Mouse (Mus musculus): ENCODE measurements at regions not wholly inside any gene's neighbourhood (a gene's known extent, or its start where the extent isn't known, plus 50 kb on each side); places are given as distances from the start of the nearest gene placed in this dataset.

DNA sequence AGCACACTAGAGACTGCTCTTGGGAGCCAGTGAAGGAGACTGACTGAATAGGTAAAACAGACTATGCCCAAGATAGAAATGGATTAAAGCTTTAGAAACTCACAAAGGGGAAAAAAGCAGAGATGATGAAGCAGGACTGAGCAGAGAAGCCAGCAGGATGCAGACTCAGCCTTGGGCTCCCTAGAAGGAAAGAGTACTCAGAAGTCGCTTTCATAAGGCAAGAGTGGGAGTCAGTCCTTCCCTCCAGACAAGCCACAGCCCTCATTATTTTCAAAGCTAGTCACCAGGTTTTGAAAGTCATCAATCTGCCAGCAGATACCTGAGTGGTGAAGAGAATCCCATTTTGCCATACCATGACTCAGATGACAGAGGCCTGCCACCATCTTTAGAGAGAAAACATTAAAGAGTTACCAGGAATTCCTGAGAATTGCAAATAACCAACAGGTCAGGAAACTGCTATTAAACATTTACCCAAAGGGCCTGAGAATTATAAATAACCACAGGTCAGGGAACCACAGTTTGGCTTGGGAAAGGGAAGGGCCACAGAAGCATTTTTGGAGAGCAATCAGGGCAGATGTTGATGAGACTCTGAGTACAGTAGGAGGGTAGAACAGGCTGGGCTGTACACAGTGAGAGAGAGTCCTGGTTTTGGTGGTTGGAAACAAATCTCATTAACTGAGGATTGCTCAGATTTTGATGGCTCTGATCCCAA lies 77.4 kb downstream of the Ptgs2 start:
- TF ChIP-seq CTCF (IDR thresholded peaks at IDR 0.05) (no peak), EP300 (IDR thresholded peaks at IDR 0.05) (no peak)

All from lung, postnatal 0 days (tissue).